Mouse (Mus musculus) limb, embryonic 15.5 days (tissue): ENCODE data around the gene Cphx3. TPM values are rescaled to one million over a fixed set of nuclear protein-coding genes. Genes with fewer than 3 reads are reported as not detected.
"Not testable (repeated sequence)": the region's sequence is repeated elsewhere in the genome, so short reads cannot be mapped to it uniquely, and the experiment has no call there.

Source experiments
- ATAC-seq: fragments of 200-750 bp; cut with Nextera tagmentation; 2 replicates; pipeline ENCODE4 v1.8.0; 2017; ENCODE audit warnings: low read depth, moderate TSS enrichment; ENCODE audit not compliant: insufficient number of reproducible peaks, low FRiP score, low TSS enrichment
- H3K27ac ChIP-seq: fragments of 300-500 bp; sonication (generic); 2 replicates; pipeline ENCODE4 v1.5.1; 2015; ENCODE audit warnings: moderate library complexity, mild to moderate bottlenecking, inconsistent platforms
- H3K27me3 ChIP-seq: fragments of 300-500 bp; sonication (generic); 2 replicates; pipeline ENCODE4 v1.6.1; 2015; ENCODE audit warnings: inconsistent platforms
- H3K36me3 ChIP-seq: fragments of 300-500 bp; sonication (generic); 2 replicates; pipeline ENCODE4 v1.6.1; 2015; ENCODE audit warnings: inconsistent platforms
- H3K4me1 ChIP-seq: fragments of 300-500 bp; sonication (generic); 2 replicates; pipeline ENCODE4 v1.6.1; 2015; ENCODE audit warnings: inconsistent platforms
- H3K4me2 ChIP-seq: fragments of 300-500 bp; sonication (generic); 2 replicates; pipeline ENCODE4 v1.6.1; 2015; ENCODE audit warnings: mild to moderate bottlenecking, inconsistent platforms
- H3K4me3 ChIP-seq: fragments of 300-500 bp; sonication (generic); 2 replicates; pipeline ENCODE4 v1.5.1; 2015; ENCODE audit warnings: mild to moderate bottlenecking, inconsistent platforms
- H3K9ac ChIP-seq: fragments of 300-500 bp; sonication (generic); 2 replicates; pipeline ENCODE4 v1.6.1; 2015; ENCODE audit warnings: inconsistent platforms
- H3K9me3 ChIP-seq: fragments of 300-500 bp; sonication (generic); 2 replicates; pipeline ENCODE4 v1.6.1; 2016; ENCODE audit warnings: inconsistent platforms
- WGBS: fragments of 180-500 bp; shearing (Covaris S2); methylation state at CpG from one replicate; pipeline ENCODE4 v1.1.7; 2015; 5-methylcytosine and 5-hydroxymethylcytosine counted together
- polyA plus RNA-seq: library from polyadenylated mRNA; unstranded; fragments of >200 nt; fragmentation: Nextera tagmentation; extraction: Ambion mirVana; gene quantifications from 2 replicates; pipeline ENCODE4 v1.2.1, GENCODE M21; 2015

Cphx3 gene
- polyA plus RNA-seq, 1 experiment from 2014 or later, result not detected

DNA sequence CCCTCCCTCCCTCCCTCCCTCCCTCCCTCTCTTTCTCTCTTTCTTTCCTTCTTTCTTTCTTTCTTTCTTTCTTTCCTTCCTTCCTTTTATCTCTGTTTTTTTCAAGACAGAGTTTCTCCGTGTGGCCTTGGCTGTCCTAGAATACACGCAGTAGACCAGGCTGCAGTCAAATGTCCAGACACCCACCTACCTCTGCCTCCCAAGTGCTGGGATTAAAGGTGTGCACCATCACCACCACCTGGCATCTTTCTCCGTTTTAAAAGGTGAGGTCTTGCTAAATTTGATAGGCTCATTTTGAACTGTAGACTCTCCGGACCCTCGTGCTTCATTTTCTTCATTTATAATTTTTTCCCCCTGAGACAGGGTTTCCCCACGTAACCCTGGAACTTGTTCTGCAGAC, 881 bp upstream of the Cphx3 start, which contains the start of gene Cphx2:
Cphx2 (plus strand) TSS at position 301 of the 400 bp plus-strand sequence.
- not testable (repeated sequence) for H3K27me3 ChIP-seq, H3K36me3 ChIP-seq, ATAC-seq, H3K9ac ChIP-seq, H3K9me3 ChIP-seq, H3K4me3 ChIP-seq, H3K4me1 ChIP-seq, H3K4me2 ChIP-seq, H3K27ac ChIP-seq
- no CpG with 5 or more reads among the region's 6 CpGs for WGBS

DNA sequence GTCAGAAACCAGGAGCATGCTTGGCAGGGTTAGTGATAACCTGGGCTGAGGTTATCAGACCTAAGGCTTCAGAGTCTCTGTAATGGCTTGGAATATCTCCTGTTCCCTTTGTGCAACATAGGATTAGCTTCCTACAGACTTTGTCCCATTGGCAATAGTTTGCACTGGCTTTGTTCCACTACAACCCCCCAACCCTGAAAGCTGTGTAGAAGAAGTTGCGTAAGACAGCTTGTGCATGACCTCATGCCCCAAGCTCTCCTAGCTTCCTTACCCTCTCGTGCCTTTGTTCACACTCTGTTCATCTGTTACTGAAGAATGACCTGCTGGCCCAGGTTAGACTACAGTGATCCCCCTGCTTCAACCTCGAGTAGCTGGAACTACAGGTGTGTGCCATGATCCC, 15.5 kb downstream of the Cphx3 start:
- H3K4me2 ChIP-seq, H3K4me3 ChIP-seq, H3K4me1 ChIP-seq, H3K36me3 ChIP-seq, ATAC-seq, H3K27ac ChIP-seq, H3K9ac ChIP-seq, H3K9me3 ChIP-seq, H3K27me3 ChIP-seq: not testable (repeated sequence)
- WGBS, result no CpG with 5 or more reads among the region's 3 CpGs

DNA sequence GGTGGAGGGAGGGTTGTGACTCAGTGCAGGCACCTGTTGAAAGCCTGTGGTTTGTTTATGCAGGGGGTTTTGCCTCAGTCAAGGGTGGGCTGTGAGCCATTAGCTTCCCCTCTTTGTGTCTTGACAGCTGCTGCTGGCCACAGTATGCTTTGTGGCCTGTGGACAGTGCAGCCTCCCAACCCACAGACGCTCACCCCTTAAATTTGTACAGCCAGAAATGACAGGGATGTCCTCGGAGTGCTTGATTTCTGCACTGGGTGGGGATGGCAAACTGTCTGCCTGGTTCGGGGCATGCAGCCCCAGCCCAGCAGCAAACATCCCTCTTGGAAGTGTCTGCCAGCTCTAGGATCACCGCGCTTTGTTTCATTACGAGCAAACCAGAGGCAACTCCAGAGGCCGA, 36.1 kb downstream of the Cphx3 start, which contains the start of gene Duxbl2:
Duxbl2 (plus strand) TSS at position 200 of the 400 bp plus-strand sequence.
- not testable (repeated sequence) for H3K4me1 ChIP-seq, H3K4me3 ChIP-seq, H3K27ac ChIP-seq, H3K9ac ChIP-seq, H3K36me3 ChIP-seq, H3K4me2 ChIP-seq, H3K27me3 ChIP-seq, H3K9me3 ChIP-seq, ATAC-seq
- WGBS, result no CpG with 5 or more reads among the region's 7 CpGs

DNA sequence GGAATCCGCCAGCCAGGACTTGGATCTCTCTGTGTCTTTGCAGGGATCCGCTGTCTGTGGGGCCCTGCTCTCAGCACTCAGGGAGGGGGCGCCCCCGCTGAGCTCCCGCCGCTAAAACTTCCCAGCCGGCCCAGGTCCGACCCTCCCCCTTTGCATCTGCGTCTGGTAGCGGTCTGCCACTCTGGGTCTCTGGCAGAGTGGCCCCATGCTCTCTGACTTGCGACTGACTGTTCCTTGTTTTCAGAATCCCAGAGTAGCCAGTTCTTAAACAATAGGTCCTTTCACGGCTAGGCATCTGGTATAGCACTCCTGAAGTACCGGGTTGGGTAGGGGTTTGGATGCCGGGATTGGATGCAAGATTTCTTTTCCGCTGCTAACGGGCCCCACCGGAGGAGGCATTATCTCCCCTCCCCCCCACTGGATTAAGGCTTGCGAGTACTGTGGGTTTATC, 36.5 kb downstream of the Cphx3 start:
- H3K4me3 ChIP-seq, ATAC-seq, H3K9me3 ChIP-seq, H3K27ac ChIP-seq, H3K9ac ChIP-seq, H3K27me3 ChIP-seq, H3K4me1 ChIP-seq, H3K36me3 ChIP-seq, H3K4me2 ChIP-seq: not testable (repeated sequence)
- no CpG with 5 or more reads among the region's 18 CpGs for WGBS

DNA sequence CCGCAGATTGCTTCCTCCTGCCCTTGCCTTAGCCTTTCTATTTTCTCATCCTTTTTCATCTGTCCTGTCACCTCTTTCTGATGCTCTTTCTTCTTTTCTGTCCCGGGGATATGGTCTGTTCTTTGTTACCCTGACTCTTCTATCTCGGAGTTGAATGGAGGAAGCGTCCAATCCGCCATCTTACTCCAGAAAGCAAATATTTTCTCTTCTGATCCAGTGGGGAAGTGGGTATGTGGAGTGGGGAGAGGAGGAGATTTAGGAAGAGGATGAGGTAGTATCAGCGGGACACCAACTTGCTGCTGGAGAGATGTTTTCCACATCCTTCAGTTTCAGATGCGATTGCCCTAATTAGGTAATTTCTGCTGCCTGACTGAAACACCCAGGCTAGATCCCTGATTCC, 37.0 kb downstream of the Cphx3 start:
- H3K9me3 ChIP-seq, ATAC-seq: not testable (repeated sequence)

DNA sequence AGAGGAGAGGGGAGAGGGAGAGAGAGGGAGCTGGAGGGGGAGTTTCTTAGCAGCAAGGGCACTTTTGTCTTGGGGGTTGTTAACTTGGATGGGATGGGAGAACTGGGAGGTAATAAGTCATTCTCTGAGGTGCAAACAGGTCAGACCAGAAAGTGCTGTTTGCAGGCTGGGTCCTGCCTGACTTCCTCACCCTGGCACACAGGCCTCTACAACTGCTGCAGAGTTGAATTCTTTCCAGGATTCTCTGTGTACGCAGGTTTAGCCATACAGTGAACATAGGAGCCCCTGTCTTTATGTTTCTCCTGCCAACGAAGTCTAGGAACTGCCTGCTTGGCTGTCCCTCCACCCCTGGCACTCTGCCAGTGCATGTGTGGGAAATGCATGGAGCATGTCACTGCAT, 65.0 kb downstream of the Cphx3 start:
- H3K4me3 ChIP-seq, H3K9me3 ChIP-seq, H3K27me3 ChIP-seq, H3K9ac ChIP-seq, H3K27ac ChIP-seq, ATAC-seq, H3K4me1 ChIP-seq, H3K36me3 ChIP-seq, H3K4me2 ChIP-seq: not testable (repeated sequence)
- no CpG with 5 or more reads among the region's 2 CpGs for WGBS

More for the DNA sequence above, 37.0 kb downstream of the Cphx3 start:
- H3K27me3 ChIP-seq, H3K27ac ChIP-seq, H3K9ac ChIP-seq, H3K4me3 ChIP-seq, H3K4me2 ChIP-seq, H3K36me3 ChIP-seq, H3K4me1 ChIP-seq: not testable (repeated sequence)
- no CpG with 5 or more reads among the region's 7 CpGs for WGBS

- WGBS, result no CpG with 5 or more reads among the region's 7 CpGs
- H3K9ac ChIP-seq, H3K4me1 ChIP-seq, H3K27ac ChIP-seq, H3K4me3 ChIP-seq, H3K4me2 ChIP-seq, H3K27me3 ChIP-seq, H3K36me3 ChIP-seq, ATAC-seq, H3K9me3 ChIP-seq: not testable (repeated sequence)
Observed at GRCm38 (mm10) chr14:26156032-26156431, 73.9 kb downstream of the Cphx3 start.

DNA sequence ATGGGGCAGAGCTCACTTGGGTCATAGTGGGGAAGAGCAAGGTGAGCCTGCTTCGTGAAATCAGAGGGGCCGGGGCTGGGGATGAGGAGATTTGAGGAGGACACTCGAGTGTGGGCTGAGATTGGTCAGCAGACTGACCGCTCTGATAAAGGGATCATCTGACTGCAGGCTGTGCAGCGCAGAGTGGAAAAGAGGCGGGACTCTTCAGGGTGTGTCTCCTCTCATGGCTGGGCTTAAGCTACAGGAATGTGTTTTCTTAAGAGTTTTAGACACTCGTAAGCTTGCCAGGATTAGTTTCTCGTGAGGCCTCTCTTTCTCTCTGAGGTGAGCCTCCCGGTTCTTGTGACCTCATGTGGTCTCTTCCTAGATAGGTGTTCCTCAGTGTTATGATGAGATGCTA, 79.1 kb downstream of the Cphx3 start:
- not testable (repeated sequence) for H3K4me3 ChIP-seq, H3K27me3 ChIP-seq, H3K4me2 ChIP-seq, H3K27ac ChIP-seq, H3K36me3 ChIP-seq, ATAC-seq, H3K9ac ChIP-seq, H3K9me3 ChIP-seq, H3K4me1 ChIP-seq
- WGBS, result no CpG with 5 or more reads among the region's 9 CpGs

GRCm38 (mm10) chr14:26162423-26162822, 80.3 kb downstream of the Cphx3 start:
- H3K4me2 ChIP-seq, H3K9ac ChIP-seq, H3K4me3 ChIP-seq, H3K27ac ChIP-seq, H3K4me1 ChIP-seq, H3K9me3 ChIP-seq, H3K36me3 ChIP-seq, H3K27me3 ChIP-seq, ATAC-seq: not testable (repeated sequence)
- WGBS, result no CpG with 5 or more reads among the region's 5 CpGs

GRCm38 (mm10) chr14:26165266-26165665, 83.2 kb downstream of the Cphx3 start:
- not testable (repeated sequence) for H3K4me3 ChIP-seq, H3K4me2 ChIP-seq, H3K27me3 ChIP-seq, ATAC-seq, H3K9ac ChIP-seq, H3K27ac ChIP-seq, H3K36me3 ChIP-seq, H3K4me1 ChIP-seq, H3K9me3 ChIP-seq
- no CpG with 5 or more reads among the region's 12 CpGs for WGBS

DNA sequence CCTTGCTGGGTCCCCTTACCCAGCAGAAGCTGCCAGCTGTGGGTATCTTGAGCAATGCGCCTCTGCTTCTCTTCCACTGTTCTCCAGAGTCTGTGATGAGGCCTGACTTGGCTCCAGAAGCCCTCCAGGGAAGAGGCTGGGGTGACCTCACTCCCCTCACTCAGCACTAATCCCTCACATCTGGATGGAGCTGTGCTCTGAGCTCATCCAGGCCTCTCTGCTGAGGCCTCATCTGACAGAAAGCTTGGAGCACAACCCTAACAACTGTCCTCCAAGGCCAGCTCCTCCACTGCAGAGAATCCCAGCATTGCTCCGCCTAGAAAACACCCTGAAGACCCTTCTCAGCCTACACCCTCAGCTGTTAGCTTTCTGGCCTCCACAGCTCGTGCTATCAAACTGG, 91.9 kb downstream of the Cphx3 start:
- not testable (repeated sequence) for H3K27ac ChIP-seq, ATAC-seq, H3K4me3 ChIP-seq, H3K27me3 ChIP-seq, H3K9me3 ChIP-seq, H3K4me2 ChIP-seq, H3K4me1 ChIP-seq, H3K36me3 ChIP-seq, H3K9ac ChIP-seq
- no CpG with 5 or more reads among the region's 3 CpGs for WGBS

GRCm38 (mm10) chr14:26175028-26175427, 92.9 kb downstream of the Cphx3 start:
- not testable (repeated sequence) for ATAC-seq, H3K9ac ChIP-seq, H3K9me3 ChIP-seq, H3K4me3 ChIP-seq, H3K27me3 ChIP-seq, H3K36me3 ChIP-seq, H3K27ac ChIP-seq, H3K4me2 ChIP-seq, H3K4me1 ChIP-seq
- no CpG with 5 or more reads among the region's 6 CpGs for WGBS

- not testable (repeated sequence) for H3K4me2 ChIP-seq, H3K4me3 ChIP-seq, H3K9ac ChIP-seq, H3K4me1 ChIP-seq, H3K36me3 ChIP-seq, H3K27me3 ChIP-seq, H3K27ac ChIP-seq, ATAC-seq, H3K9me3 ChIP-seq
- WGBS, result no CpG with 5 or more reads among the region's 10 CpGs
Observed at GRCm38 (mm10) chr14:26181660-26182059, 99.6 kb downstream of the Cphx3 start.
